Mouse (Mus musculus) heart, adult 18-20 months (tissue): Measurements from ENCODE around the gene Them7. TPM values are rescaled to one million over a fixed set of nuclear protein-coding genes. Genes with fewer than 3 reads are reported as not detected.
A peak's percentile ranks its signal among the peaks of the same experiment; 100 is the strongest.

Source experiments
- DNase-seq, 2 experiments: peaks; one replicate each; pipeline ENCODE4 v3.0.0; 2021 to 2022; ENCODE audit warnings: mixed read lengths in 1 of 2
- total RNA-seq, 2 experiments: library from RNA; stranded (reverse); gene quantifications; 2 replicates each; pipeline ENCODE4 v1.2.3; 2021

Gene Them7
- total RNA-seq, 2 experiments from 2014 or later = 2.0 to 3.3 TPM

- no peak for DNase-seq
Observed at GRCm38 (mm10) chr2:105379682-105380081, 155.6 kb downstream of the Them7 start.

DNA sequence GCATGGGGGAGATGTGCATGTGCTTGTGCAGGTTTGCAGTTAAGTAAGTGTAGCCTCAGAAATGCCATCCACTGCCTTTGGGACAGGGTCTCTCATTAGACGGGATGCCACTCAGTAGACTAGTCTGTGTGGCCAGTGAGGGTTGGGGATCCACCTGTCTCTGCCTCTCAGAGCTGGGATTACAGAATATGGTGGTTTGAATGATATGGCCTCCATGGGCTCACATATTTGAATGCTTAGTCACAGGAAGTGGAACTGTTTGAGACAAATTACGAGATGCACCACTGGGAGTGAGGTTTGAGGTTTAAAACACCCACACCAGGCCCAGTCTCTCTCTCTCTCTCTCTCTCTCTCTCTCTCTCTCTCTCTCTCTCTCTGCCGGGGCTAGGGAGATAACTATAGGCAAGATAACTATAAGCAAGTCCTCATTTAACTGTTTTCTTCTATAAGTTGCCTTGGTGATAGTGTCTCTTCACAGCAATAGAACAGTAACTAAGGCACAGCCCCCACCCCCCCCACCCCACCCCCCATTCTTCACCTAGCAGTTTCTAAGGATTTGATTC is 156.7 kb downstream of the Them7 start:
- DNase-seq = no peak

DNA sequence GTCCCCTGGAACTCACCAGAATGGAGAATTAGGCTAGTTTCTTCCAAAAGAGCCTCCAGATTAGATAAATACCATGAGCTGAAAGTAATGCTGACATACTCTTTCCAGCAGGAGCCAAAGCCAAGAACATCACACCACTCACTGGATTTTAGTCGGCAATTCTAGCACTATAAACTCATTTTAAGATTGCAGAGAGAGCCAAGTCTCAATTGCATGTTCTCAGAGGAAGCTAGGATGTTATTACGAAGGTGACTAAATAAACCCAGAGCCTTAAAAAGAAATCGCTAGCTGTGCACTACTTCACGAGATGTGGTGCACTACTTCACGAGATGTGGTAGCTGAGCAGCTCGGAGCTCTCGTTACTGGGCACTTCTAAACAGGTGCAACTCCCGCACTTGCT is 158.9 kb downstream of the Them7 start:
- no peak for DNase-seq

DNA sequence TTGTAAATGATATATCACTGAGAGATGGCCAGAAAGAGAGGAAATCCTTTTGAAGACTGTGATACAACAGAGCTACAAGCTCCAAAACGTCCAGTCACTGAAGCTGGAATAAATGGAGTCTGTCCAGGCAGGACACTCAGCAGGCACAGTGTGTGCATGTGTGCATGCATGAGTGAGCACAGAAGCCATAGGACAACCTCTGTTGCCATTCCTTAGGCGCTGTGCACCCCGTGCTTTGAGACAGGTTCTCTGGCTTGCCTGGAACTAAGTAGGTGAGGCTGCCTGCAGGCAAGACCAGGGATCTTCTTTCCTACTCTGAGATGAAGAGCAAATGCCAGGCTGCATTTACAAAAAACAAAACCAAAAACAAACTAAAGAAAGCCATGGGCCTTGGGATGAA is 160.9 kb downstream of the Them7 start:
- DNase-seq = no peak

DNA sequence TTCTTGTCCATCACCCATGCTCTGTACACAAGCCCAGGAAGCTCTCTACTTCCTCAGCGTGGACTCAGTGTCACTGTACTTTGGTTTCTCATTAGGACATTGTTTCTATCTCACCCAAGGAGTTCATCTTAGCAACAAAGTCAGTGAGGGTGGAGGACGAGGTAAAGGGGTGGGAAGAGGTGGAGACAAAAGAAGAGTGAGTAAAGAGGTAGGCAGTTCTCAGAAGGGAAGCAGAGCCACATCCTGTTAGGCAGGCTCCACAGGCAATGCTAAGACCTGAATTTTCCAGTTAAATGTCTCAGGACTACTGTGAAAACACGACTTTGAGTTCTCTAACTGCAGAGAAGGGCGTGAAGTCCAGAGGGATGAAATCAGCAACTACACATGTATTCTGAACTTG is 162.3 kb downstream of the Them7 start:
- DNase-seq = no peak

GRCm38 (mm10) chr2:105389007-105389890 is 165.1 kb downstream of the Them7 start:
- no peak for DNase-seq

GRCm38 (mm10) chr2:105390653-105391413 is 166.7 kb downstream of the Them7 start:
- no peak for DNase-seq

DNA sequence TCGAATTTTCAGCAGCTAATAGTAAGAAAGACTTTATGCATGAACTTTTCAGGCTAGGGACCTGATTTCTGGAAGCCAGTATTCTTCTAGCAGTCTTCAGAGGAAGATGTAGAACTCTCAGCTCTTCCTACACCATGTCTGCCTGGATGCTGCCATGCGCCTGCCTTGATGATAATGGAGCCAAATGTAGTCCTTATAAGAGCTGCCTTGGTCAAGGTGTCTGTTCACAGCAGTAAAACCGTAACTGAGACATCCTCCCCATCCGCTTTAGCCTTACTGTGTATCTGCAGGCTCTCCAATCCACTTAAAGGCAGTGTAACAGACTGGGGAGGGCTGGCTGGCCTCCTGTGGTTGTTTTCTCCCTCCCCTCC is 167.3 kb downstream of the Them7 start:
- no peak for DNase-seq

DNA sequence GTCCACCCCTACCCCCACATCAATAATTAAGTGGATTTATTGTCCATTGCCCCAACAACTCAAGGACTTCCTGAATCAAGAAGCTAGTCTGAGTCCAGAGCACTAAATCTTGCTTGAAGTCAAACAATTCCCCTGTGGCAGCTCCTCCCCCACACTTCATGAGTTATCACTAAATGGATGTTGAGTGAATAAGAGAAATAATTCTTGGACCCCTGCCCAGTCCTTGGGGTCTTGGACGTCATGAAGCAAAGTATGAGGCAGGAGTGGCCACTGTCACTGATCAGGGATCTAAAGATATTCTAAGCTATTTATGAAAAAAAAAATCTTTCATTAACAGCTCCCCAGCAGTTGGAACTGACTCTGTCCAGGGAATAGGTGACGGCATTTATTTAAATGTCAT is 168.4 kb downstream of the Them7 start:
- DNase-seq = no peak

- no peak for DNase-seq
Observed at GRCm38 (mm10) chr2:105394375-105394774, 170.3 kb downstream of the Them7 start.

GRCm38 (mm10) chr2:105396066-105396465 is 171.9 kb downstream of the Them7 start:
- DNase-seq = no peak

DNA sequence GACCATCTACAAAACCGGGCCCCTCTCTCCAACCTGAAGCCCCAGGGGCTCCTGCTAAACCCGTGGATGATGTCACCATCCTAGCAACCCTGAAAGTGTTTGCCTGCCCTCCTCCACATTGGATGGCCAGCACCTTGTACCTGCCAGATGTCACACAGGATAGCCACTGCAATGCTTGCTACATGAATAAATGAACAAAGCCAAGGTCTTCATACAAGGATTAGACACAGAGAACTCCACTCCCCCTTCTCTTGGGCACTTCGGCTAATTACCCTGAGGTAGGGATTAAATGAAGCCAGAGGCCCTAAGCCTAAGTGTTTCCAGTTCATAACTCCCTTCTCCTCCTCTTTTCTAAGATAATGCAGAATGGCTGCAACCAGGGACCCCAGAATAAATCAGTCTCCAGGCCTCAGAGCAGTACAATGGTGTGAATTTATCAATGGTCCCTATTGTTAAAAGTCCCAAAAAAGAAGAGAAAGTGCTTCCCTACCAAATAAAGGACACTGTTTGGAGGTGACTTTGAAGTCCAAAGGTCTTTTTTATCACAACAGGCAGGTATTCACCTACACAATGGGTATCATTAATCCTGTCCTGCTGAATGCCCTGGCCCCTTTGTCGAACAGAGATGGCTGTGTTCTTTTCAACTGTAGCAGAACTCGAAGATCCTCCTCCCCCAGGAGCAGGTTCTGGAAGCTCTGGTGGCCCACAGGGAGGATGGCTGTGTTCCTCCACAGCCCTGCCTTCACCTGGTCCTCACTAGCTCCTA is 173.5 kb downstream of the Them7 start:
- no peak for DNase-seq

GRCm38 (mm10) chr2:105398636-105399084 is 174.5 kb downstream of the Them7 start:
- peak; percentile 67 to 74 for DNase-seq

- DNase-seq = peak; percentile 86
Observed at GRCm38 (mm10) chr2:105399085-105399891, 175.2 kb downstream of the Them7 start, which contains the start of gene Rcn1. Rcn1 (minus strand) TSS chr2:105399319.

DNA sequence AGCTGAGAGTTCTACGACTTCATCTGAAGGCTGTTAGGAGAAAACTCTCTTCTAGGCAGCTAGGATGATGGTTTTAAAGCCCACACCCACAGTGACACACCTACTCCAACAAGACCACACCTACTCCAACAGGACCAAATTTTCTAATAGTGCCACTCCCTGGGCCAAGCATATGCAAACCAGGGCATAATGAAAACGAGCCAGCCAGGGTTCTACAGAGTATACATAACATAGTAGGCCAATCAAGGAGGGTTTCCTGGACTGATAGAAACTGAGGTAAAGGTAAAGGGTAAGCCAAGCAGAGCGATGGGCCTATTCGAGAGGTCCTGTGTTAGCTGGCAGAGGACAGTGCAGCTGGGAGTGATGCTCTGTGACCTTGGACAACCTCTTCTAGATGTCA is 176.4 kb downstream of the Them7 start:
- no peak for DNase-seq

- no peak for DNase-seq
Observed at GRCm38 (mm10) chr2:105402180-105402579, 178.1 kb downstream of the Them7 start.

DNA sequence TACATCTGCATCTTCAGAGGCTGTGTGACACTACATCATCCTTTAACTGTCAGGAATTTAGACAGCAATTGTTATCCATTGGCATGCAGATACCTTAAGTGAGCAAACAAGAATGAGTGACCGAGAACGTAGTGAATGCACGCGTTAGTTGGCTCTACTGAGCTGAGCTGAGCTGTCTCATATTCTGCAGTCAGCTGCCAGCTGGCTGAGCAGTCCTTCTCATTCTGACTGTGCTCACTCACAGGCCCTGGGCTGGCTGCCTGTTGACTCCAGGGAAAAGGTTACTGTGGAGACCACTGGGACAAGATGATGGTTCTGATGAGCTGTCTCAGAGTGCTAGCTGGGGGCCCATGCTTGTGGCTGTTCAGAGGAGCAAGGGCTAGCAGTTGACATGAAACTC is 184.4 kb downstream of the Them7 start:
- DNase-seq = peak; percentile 67 to 75

GRCm38 (mm10) chr2:105409253-105409652 is 185.1 kb downstream of the Them7 start:
- DNase-seq = no peak

GRCm38 (mm10) chr2:105414309-105414708 is 190.2 kb downstream of the Them7 start:
- DNase-seq = no peak

- DNase-seq = no peak
Observed at GRCm38 (mm10) chr2:105416046-105416659, 192.0 kb downstream of the Them7 start.
